ENCODE assay signal across 8 mouse cellular contexts in genomic region chr14:79330944-79331561, GRCm38 (mm10). TPM values are rescaled to one million over a fixed set of nuclear protein-coding genes. Genes with fewer than 3 reads are reported as not detected.
A peak's percentile ranks its signal among the peaks of the same experiment; 100 is the strongest.
DNase-seq lines count a peak whose midpoint lies in the region; ATAC-seq and TF ChIP-seq lines count a peak whose summit lies in the region.

No protein-coding gene starts in this region.

- peak; percentile 35 for DNase-seq in lung, postnatal 0 days (ENCODE audit: low spot score)
- DNase-seq in lung, postnatal 10 days = no peak
- DNase-seq in liver, embryonic 11.5 days (ENCODE audit: low spot score) = no peak
- peak; percentile 52 for DNase-seq in thymus, postnatal 14 days
- DNase-seq in gastrocnemius, postnatal 25 days = no peak
- no peak for DNase-seq in layer of hippocampus, adult 9-10 months (ENCODE audit: low spot score)

- peaks cover 6% of the 10 kb centered on the region for H3K36me3 ChIP-seq in lung, postnatal 0 days (ENCODE audit: insufficient read depth, low read length)
- H3K36me3 ChIP-seq in forebrain, embryonic 13.5 days (ENCODE audit: poor library complexity, severe bottlenecking) = peaks cover 26% of the 10 kb centered on the region
- H3K36me3 ChIP-seq in liver, embryonic 11.5 days (ENCODE audit: control insufficient read depth, insufficient read depth, low read length) = peaks cover 4% of the 10 kb centered on the region; the same call in 1 of the 2 replicates

- H3K4me3 ChIP-seq in lung, postnatal 0 days (ENCODE audit: low read depth, low read length) = no peak overlapping the region; the same call in 1 of the 2 replicates
- H3K4me3 ChIP-seq in forebrain, embryonic 13.5 days = peak overlapping the region; percentile 21
- peak overlapping the region; percentile 36 for H3K4me3 ChIP-seq in liver, embryonic 11.5 days (ENCODE audit: low read depth, low read length)

- H3K9me3 ChIP-seq in lung, postnatal 0 days (ENCODE audit: low read length) = no peaks in the 10 kb centered on the region
- H3K9me3 ChIP-seq in forebrain, embryonic 13.5 days (replicated peaks) = no peaks in the 10 kb centered on the region
- H3K9me3 ChIP-seq in liver, embryonic 11.5 days (ENCODE audit: control insufficient read depth, low read length) = no peaks in the 10 kb centered on the region

- TF ChIP-seq CTCF in lung, postnatal 0 days (IDR thresholded peaks at IDR 0.05) = no peak

- no peaks in the 10 kb centered on the region for H3K4me1 ChIP-seq in lung, postnatal 0 days (ENCODE audit: insufficient read depth, low read depth, low read length)
- H3K4me1 ChIP-seq in forebrain, embryonic 13.5 days = peaks cover 14% of the 10 kb centered on the region; the same call in 1 of the 2 replicates
- H3K4me1 ChIP-seq in liver, embryonic 11.5 days (replicated peaks; ENCODE audit: control insufficient read depth, insufficient read depth, low read length) = peaks cover 10% of the 10 kb centered on the region

- no peaks in the 10 kb centered on the region for H3K27me3 ChIP-seq in lung, postnatal 0 days (replicated peaks; ENCODE audit: insufficient read depth, low read length)
- H3K27me3 ChIP-seq in forebrain, embryonic 13.5 days = no peaks in the 10 kb centered on the region
- no peaks in the 10 kb centered on the region for H3K27me3 ChIP-seq in liver, embryonic 11.5 days (replicated peaks; ENCODE audit: control insufficient read depth, insufficient read depth, low read length)

- H3K9ac ChIP-seq in lung, postnatal 0 days (replicated peaks; ENCODE audit: low read depth) = no peak overlapping the region
- peak overlapping the region; percentile 40 for H3K9ac ChIP-seq in forebrain, embryonic 13.5 days
- H3K9ac ChIP-seq in liver, embryonic 11.5 days (ENCODE audit: low read depth, low read length) = no peak overlapping the region

- H3K4me2 ChIP-seq in lung, postnatal 0 days (replicated peaks; ENCODE audit: low read depth, low read length) = peak overlapping the region; percentile 25
- peak overlapping the region; percentile 43 for H3K4me2 ChIP-seq in forebrain, embryonic 13.5 days
- peak overlapping the region; percentile 63 for H3K4me2 ChIP-seq in liver, embryonic 11.5 days

- whole genome bisulfite sequencing in lung, postnatal 0 days = 52% methylated on average over 15 of the region's 16 CpGs
- 52% methylated on average over 16 of the region's 16 CpGs for WGBS in forebrain, embryonic 13.5 days
- WGBS in liver, embryonic 11.5 days = 31% methylated on average over 16 of the region's 16 CpGs

- no peak overlapping the region for H3K27ac ChIP-seq in lung, postnatal 0 days (ENCODE audit: low read length)
- H3K27ac ChIP-seq in forebrain, embryonic 13.5 days = 0 out of 2 replicates have a peak overlapping the region, but pooled peaks have one; percentile 14
- H3K27ac ChIP-seq in liver, embryonic 11.5 days (ENCODE audit: low read depth, low read length) = peak overlapping the region; percentile 48

- peak; percentile 73 for ATAC-seq in lung, postnatal 0 days
- ATAC-seq in forebrain, embryonic 13.5 days = peak; percentile 66
- peak; percentile 89 for ATAC-seq in liver, embryonic 11.5 days (replicated peaks; ENCODE audit: low FRiP score)
- ATAC-seq in frontal cortex, adult (ENCODE audit: low TSS enrichment) = no peak

- TF ChIP-seq EP300 in lung, postnatal 0 days (IDR thresholded peaks at IDR 0.05) = no peak

RNA-seq across cellular contexts. Expression of gene Rgcc, which starts 29.6 kb away (rescaled TPM):
- polyA plus RNA-seq in lung, postnatal 0 days (2015; fragmentation: Nextera tagmentation; extraction: Ambion mirVana) = 357 and 645 TPM in 2 replicates
- 78.3 and 106 TPM in 2 replicates for polyA plus RNA-seq in forebrain, embryonic 13.5 days (2015; fragmentation: Nextera tagmentation; extraction: Ambion mirVana)
- polyA plus RNA-seq in liver, embryonic 11.5 days (2014; fragmentation: Nextera tagmentation; extraction: Ambion mirVana) = 233 and 245 TPM in 2 replicates
- total RNA-seq in gastrocnemius, postnatal 25 days (2021) = 10 to 100 TPM; 35.0 to 36.2 TPM

RNA-seq across cellular contexts. Expression of gene Naa16, which starts 59.5 kb away (rescaled TPM):
- polyA plus RNA-seq in lung, postnatal 0 days (2015; fragmentation: Nextera tagmentation; extraction: Ambion mirVana) = 23.5 and 24.0 TPM in 2 replicates
- polyA plus RNA-seq in forebrain, embryonic 13.5 days (2015; fragmentation: Nextera tagmentation; extraction: Ambion mirVana) = 38.9 and 42.7 TPM in 2 replicates
- polyA plus RNA-seq in liver, embryonic 11.5 days (2014; fragmentation: Nextera tagmentation; extraction: Ambion mirVana) = 59.8 and 61.6 TPM in 2 replicates
- total RNA-seq in gastrocnemius, postnatal 25 days (2021) = 10 to 100 TPM; 16.3 to 19.3 TPM

Comparison
In these comparisons a context has a peak if more than half of its experiments do, and no peak if none do; other contexts are left out.
1. DNase-seq: peak in lung, postnatal 0 days (single experiment) and thymus, postnatal 14 days (single experiment); none in lung, postnatal 10 days (single experiment), liver, embryonic 11.5 days (single experiment), gastrocnemius, postnatal 25 days (single experiment) and layer of hippocampus, adult 9-10 months (single experiment).
2. Peak in every context shown above with its lines, with median percentiles within 50 percentile points of each other: H3K4me2 ChIP-seq.